Mouse (Mus musculus) right cerebral cortex, postnatal 14 days (tissue): Measurements from ENCODE around the gene Lipt2.

Source experiments
- DNase-seq: peaks from one replicate; pipeline ENCODE4 v3.0.0; 2022

Lipt2 gene

DNA sequence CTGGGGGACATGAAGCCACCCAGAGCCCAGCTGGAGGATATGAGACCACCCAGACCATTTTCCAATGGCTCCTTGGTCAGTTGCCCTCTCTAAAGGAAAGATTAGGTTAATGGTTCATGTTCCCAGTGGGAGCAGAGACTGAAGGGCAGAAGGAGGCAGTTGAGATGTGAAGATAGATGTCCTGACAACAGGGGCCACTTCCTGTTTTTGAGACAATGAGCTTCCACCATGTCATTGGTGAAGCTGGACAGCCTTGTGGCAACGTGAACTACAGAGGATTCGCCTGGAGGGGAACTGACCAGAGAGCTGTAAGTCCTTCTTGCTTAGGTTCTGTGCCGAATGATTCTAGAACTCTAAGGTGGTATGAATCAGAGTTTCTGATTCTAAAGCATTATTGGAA lies 17.2 kb downstream of the Lipt2 start, which contains the start of gene Kcne3:
TSS of gene Kcne3 (plus strand) at position 234 of the 400 bp plus-strand sequence.
- no peak for DNase-seq

DNA sequence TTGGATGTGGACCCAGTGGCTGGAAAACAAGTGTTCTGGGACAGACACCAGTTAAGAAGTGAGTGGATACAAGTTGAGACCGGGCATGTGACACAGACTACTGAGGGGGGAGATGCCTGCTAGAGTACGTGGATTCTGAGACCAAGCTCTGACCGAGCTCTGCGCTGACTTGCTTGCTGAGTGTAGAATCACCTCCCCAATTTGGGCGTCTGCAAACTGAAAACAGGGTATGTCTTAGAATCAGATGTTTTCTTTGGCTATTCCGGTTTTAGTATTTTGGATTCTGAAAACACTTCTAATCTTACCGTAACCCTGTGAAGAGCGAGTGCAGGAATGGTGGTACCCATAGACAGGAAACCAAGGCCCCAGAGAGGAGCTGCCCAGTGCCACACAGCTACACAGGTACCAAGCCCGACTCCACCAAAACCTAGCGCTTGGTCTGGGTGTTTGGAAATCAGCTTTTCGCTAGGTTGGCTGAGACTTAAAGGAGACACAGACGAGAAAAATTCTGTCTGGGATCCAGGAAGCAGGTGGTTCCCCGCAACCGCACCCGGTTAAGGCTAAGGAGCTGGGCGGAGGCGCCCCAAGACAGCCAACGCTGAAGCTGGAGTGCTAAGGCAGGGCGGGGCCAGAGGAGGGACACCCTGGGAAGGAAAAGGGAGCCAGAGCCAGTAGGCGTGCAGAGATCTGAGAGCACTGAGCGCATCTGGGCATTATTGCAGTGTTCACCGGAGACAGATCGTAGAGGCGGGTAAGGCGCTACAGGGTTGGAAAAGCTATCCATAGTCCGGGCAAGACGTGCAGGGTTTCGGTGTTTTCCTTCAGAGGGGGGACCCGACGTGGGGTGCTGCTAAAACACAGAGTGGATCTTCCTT lies 19.2 kb downstream of the Lipt2 start:
- DNase-seq, result peak; percentile 50

DNA sequence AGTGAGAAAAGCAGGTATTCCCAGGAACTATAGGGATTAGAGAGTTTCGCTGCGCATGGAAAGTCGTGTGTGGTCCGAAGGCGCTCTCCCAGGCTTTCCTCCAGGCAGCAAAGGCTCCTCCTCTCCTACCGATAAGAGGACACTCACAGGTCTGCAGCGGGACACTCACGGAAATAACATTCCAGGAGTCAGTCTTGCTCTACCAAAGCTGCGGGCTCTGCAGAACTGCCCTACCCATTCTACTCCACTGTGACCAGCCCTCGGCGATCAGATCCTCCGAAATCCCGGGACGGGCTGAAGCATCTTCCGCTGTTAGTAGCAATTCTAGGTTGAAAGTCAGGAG lies 19.8 kb downstream of the Lipt2 start:
- no peak for DNase-seq

GRCm38 (mm10) chr7:100179394-100179793 lies 20.3 kb downstream of the Lipt2 start:
- no peak for DNase-seq

GRCm38 (mm10) chr7:100179836-100180407 lies 20.8 kb downstream of the Lipt2 start:
- DNase-seq, result no peak

DNA sequence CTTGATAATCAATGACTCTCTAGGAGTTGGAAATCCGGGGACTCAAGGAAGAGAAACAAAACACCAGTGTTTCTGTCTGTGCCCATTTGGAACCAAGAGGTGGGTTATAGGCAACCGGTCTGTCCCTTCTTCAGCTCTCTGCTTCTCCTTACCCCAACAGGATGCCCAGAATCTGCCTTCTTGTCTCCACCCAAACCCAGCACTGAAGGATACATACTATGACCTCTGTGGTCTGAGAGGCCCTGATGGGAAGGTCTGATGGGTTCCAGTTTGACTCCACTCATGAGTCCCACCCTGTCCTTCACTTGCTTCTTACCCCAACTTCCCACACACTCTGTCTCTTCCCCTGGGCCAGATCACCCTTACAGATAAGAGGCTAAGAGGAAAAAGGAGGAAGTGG lies 22.1 kb downstream of the Lipt2 start:
- no peak for DNase-seq

- no peak for DNase-seq
Observed at GRCm38 (mm10) chr7:100181614-100182013, 22.5 kb downstream of the Lipt2 start.

- no peak for DNase-seq
Observed at GRCm38 (mm10) chr7:100182388-100182787, 23.3 kb downstream of the Lipt2 start.

DNA sequence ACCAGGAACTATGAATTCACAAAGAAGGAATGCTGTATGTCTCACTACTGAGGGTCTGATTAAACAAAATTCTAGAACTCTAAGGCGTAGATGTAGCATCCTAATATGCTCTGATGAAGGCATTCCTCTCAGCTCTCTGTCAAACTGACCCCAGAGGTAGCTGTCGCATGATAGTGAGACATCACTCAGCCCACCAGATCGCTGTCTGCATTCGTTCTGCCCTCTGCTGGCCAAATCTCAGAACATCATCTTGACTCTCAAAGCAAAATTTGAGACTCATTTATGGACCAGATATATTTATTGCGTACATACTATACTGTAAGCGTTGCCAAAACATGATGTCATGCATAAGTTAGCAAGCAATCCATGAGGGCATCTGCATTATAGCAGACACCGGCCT lies 28.5 kb downstream of the Lipt2 start:
- DNase-seq, result peak; percentile 62

DNA sequence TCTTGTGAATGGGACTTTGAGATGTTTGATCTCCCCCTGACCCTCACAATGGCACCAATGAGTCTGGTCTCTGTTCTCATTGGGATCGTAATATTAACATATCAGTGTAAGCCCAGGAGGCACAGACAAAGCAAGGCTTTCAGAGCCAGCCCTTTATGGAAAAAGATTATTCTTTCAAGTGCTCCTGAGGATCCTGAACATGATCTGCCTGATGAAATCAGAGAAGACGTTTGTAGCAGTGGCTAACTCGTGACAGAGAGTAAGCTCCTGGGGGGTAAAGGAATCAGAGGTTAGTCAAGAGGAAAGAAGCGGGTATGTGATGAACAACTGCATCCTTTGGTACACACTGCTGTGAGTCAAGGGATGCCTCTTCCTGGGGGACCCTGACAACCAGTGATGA lies 31.1 kb downstream of the Lipt2 start:
- DNase-seq, result no peak

GRCm38 (mm10) chr7:100190778-100191177 lies 31.7 kb downstream of the Lipt2 start:
- peak; percentile 82 for DNase-seq

DNA sequence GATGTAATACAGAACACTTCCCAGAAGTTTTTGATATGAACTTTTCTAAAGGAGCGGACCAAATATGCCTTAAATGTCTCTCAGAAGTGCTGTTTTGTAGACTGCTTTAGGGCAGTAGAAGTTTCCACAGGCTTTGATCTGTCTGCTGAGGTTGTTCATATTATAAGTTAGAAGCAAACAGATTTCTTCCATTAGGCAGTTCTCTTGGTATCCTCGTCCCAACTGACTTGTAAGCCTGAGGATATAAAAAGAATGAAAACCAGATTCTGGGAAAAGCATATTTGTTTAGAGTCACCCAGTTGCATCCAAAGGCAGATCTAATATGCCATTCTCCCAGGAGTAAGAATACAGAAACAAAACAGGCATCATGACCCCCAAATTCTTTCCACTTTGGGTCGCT lies 42.1 kb downstream of the Lipt2 start:
- no peak for DNase-seq

DNA sequence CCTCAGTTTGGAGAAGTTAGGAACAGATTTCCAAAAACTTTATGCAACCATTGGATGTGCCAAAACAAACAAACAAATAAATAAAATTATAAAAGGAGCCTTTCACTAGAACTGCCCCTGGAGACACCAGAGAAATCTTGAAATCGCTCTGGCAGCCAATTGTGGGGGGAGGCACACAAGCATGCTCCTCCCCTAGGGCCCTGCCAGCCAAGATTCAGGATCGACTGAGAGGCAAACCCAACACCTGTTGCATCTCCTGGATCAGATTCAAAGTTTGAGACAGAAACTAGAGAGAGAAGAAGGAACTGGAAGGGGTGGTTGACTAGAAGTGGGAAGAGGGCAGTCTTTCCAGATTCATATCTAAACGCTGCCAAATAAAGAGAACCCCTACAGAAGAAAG lies 44.5 kb downstream of the Lipt2 start:
- DNase-seq, result no peak

DNA sequence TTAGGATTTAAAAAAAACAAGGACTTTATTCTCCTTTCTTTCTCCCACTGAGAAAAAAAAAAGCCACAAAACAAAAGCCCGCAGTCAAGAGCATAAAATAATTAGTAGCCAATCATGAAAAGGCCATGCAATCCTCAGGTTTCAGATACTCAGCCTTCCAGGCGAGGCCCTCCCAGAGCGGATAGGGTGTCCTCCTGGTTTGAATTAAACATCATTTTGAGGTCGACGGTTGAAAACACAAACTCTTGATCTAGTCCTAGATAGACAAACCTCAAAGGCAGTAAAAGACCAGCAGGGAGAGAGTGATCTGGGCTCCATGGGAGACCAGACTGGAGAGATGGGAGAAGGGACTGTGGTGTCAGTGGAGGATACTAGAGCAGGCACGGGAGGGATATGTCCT lies 45.8 kb downstream of the Lipt2 start:
- no peak for DNase-seq

DNA sequence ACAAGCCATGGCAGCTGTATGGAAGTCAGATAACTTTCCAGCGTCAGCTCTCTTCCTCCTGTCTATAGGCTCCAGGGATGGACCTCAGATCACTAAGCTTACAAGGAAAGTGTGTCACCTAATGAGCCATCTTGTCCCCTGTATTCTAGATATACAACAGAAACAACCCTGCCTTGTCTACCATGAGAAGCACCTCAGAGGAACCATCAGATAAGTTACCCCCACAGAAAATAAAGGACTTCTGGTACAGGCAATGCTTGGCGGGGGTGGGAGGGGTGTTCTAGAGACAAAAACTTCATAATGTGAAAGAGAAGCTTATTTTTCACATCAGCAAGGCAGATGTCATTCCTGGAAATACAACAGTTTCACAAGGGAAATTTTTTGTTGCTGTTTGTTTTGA lies 47.1 kb downstream of the Lipt2 start:
- DNase-seq, result no peak

GRCm38 (mm10) chr7:100207886-100208285 lies 48.8 kb downstream of the Lipt2 start:
- no peak for DNase-seq
